Mouse (Mus musculus): ENCODE measurements around the gene Shank2. TPM values are rescaled to one million over a fixed set of nuclear protein-coding genes. Genes with fewer than 3 reads are reported as not detected.

Shank2 gene
- polyA plus RNA-seq, 1 experiment from 2014 or later = 0.40 TPM

DNA sequence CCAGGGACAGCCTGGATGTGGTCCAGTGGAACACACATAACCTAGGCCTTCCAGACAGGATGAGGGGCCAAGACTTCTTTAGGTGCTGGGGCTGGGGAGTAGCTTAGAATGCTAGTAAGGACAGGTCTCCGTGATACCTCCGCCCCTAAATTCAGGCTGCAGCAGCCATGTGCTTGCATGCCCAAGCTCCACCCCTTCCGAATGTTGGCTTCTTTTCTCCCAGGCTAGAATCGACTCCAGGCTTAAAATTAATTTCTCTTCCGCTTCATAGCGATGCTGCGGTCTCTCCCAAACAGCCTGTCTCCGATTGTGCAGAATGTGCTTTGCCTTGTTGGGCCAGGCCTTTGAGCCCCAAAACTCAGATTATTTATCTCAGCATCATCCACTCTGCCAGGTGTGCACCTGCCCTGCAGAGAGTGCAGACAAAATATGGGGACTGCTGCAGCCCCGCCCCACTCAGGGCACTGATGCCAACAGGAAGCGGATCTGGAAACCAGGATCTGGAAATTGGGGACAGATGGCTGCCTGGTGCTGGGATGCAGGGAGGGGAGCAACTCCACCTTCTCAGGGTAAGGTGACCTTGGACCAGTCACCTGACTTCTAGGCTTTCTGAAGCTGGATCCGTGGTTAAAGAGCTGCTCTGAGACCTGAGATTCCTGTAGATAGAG, 312.8 kb downstream of the Shank2 start:
- no peaks in the 10 kb centered on the region for H3K36me3 ChIP-seq (ENCODE audit: control insufficient read depth, insufficient read depth, low read length)
- H3K9ac ChIP-seq (ENCODE audit: low read depth, low read length) = no peak overlapping the region
- no peak for ATAC-seq (replicated peaks; ENCODE audit: insufficient number of reproducible peaks, low FRiP score, low TSS enrichment)
- no peak overlapping the region for H3K4me3 ChIP-seq (ENCODE audit: low read depth, low read length)
- WGBS (ENCODE audit: insufficient replicate concordance) = 82% methylated on average over 11 of the region's 11 CpGs
- no peaks in the 10 kb centered on the region for H3K4me1 ChIP-seq (ENCODE audit: control insufficient read depth, insufficient read depth, low read length)
- no peak overlapping the region for H3K27ac ChIP-seq (ENCODE audit: low read depth, low read length)
- H3K4me2 ChIP-seq = no peak overlapping the region
- H3K9me3 ChIP-seq (replicated peaks; ENCODE audit: control insufficient read depth, low read length) = no peaks in the 10 kb centered on the region
- no peaks in the 10 kb centered on the region for H3K27me3 ChIP-seq (ENCODE audit: control insufficient read depth, insufficient read depth, low read length)

DNA sequence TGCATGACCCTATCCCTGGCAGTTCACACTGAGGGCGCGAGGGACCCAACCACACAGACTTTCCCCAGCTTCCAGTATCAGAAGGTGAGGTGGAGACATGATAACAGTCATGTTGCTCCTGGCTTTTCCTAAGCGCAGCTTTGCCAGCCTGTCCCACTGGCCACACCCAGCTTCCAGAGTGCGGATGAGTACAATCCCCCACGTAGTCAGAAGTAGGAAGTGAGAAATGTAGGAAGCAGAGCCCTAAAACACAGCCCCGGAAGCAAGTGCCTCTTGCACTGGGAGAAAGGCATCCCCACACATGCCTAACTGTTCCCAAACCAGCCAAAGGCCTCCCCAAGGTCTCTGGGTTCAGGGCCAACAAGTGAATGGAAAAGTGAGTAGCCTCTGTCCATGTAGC, 314.5 kb downstream of the Shank2 start:
- Histone ChIP-seq H3K4me3 (ENCODE audit: low read depth, low read length) (no peak overlapping the region), H3K4me2 (no peak overlapping the region), H3K36me3 (ENCODE audit: control insufficient read depth, insufficient read depth, low read length) (no peaks in the 10 kb centered on the region), H3K9ac (ENCODE audit: low read depth, low read length) (no peak overlapping the region), H3K9me3 (replicated peaks; ENCODE audit: control insufficient read depth, low read length) (no peaks in the 10 kb centered on the region), H3K27me3 (ENCODE audit: control insufficient read depth, insufficient read depth, low read length) (no peaks in the 10 kb centered on the region), H3K27ac (ENCODE audit: low read depth, low read length) (no peak overlapping the region), H3K4me1 (ENCODE audit: control insufficient read depth, insufficient read depth, low read length) (no peaks in the 10 kb centered on the region)
- ATAC-seq (replicated peaks; ENCODE audit: insufficient number of reproducible peaks, low FRiP score, low TSS enrichment) = no peak
- WGBS (ENCODE audit: insufficient replicate concordance) = 83% methylated on average over 6 of the region's 6 CpGs

DNA sequence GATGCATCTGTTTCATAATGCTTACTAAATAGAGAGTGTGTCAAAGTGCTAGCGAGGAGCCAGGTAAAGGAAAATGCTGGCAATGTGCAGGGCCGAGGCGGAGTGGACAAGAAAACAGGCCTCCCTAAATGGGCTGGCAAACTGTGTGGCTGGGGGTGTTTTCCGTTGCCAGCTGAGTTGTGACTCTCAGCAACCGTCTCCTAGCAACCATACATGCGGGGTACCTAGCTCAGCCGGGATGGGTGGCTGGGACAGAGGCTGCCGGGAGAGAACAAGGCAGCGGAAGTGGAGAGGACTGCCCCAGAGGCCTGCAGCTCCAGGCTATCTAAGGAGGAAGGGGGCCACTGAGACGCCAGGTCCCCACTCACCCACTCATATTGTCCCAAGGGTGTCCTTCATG, 315.1 kb downstream of the Shank2 start:
- Histone ChIP-seq H3K4me3 (ENCODE audit: low read depth, low read length) (no peak overlapping the region), H3K9ac (ENCODE audit: low read depth, low read length) (no peak overlapping the region), H3K36me3 (ENCODE audit: control insufficient read depth, insufficient read depth, low read length) (no peaks in the 10 kb centered on the region), H3K4me1 (ENCODE audit: control insufficient read depth, insufficient read depth, low read length) (no peaks in the 10 kb centered on the region), H3K27ac (ENCODE audit: low read depth, low read length) (no peak overlapping the region), H3K9me3 (replicated peaks; ENCODE audit: control insufficient read depth, low read length) (no peaks in the 10 kb centered on the region), H3K4me2 (no peak overlapping the region), H3K27me3 (ENCODE audit: control insufficient read depth, insufficient read depth, low read length) (no peaks in the 10 kb centered on the region)
- 36% methylated on average over 10 of the region's 10 CpGs for WGBS (ENCODE audit: insufficient replicate concordance)
- ATAC-seq (replicated peaks; ENCODE audit: insufficient number of reproducible peaks, low FRiP score, low TSS enrichment) = no peak

DNA sequence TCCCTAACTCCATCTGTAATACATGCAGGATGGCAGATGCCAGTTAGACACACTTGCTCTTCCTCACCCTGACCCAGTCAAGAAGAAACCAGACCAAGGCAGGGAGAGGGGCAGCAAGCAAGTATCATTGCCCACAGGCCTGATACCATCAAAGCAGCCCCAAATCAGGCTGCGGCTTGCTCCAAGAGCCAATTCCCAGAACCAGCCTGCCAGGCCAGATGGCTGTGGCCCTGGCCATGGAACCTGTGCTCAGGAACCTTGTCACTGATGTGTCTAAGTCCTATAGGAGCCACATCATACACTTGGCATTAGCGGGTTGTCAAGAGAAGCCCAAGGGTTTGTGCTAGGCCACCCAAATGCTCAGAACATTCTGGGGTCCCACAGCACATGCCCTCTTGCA, 322.3 kb downstream of the Shank2 start:
- Histone ChIP-seq H3K4me1 (ENCODE audit: control insufficient read depth, insufficient read depth, low read length) (no peaks in the 10 kb centered on the region), H3K9me3 (replicated peaks; ENCODE audit: control insufficient read depth, low read length) (no peaks in the 10 kb centered on the region), H3K4me2 (no peak overlapping the region), H3K36me3 (ENCODE audit: control insufficient read depth, insufficient read depth, low read length) (no peaks in the 10 kb centered on the region), H3K27me3 (ENCODE audit: control insufficient read depth, insufficient read depth, low read length) (no peaks in the 10 kb centered on the region; the same call in 1 of the 2 replicates), H3K9ac (ENCODE audit: low read depth, low read length) (no peak overlapping the region), H3K27ac (ENCODE audit: low read depth, low read length) (no peak overlapping the region), H3K4me3 (ENCODE audit: low read depth, low read length) (no peak overlapping the region)
- 84% methylated on average over 2 of the region's 2 CpGs for WGBS (ENCODE audit: insufficient replicate concordance)
- no peak for ATAC-seq (replicated peaks; ENCODE audit: insufficient number of reproducible peaks, low FRiP score, low TSS enrichment)

DNA sequence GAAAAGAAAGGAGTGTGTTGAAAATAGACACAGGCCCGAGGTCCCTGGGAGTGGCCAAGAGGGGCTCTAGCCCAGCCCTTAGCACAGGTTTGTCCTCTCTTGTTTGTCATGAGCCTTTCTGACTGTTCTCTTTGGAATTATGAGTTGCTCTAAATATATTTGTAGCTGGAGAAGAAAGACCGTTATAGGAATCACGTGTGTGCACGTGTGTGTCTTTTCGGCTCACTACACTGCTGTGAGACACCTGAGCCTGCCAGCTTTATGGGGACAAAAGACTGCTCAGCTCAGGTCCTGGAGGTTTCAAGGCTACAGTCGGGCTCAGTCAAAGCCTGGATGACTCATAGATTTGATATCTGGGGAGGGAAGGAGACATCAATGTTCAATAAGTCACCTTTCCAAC, 323.1 kb downstream of the Shank2 start:
- no peak for ATAC-seq (replicated peaks; ENCODE audit: insufficient number of reproducible peaks, low FRiP score, low TSS enrichment)
- WGBS (ENCODE audit: insufficient replicate concordance) = 79% methylated on average over 6 of the region's 6 CpGs

DNA sequence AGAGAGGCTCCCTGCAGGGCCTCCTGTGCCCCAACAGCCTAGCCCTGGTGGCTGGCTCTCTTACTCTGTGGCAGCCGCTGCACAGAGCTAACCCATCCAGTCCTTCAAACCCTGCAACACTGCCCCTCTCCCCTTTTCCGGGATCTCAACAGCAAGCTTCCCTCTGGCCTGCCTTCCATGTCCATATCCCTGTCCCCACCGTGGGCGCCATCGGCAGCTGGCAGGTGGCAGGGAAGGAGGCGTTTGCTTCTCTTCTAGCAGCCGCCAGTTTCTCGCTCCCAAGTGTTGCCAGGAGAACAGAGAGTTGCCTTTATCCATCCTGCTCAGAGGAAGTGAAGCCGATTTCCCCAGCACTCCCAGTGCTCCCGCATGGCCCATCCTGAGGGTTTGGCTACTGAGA, 323.9 kb downstream of the Shank2 start:
- 89% methylated on average over 10 of the region's 10 CpGs for WGBS (ENCODE audit: insufficient replicate concordance)
- Histone ChIP-seq H3K27ac (ENCODE audit: low read depth, low read length) (no peak overlapping the region), H3K4me3 (ENCODE audit: low read depth, low read length) (no peak overlapping the region), H3K4me2 (no peak overlapping the region), H3K9me3 (replicated peaks; ENCODE audit: control insufficient read depth, low read length) (no peaks in the 10 kb centered on the region), H3K4me1 (ENCODE audit: control insufficient read depth, insufficient read depth, low read length) (no peaks in the 10 kb centered on the region), H3K27me3 (ENCODE audit: control insufficient read depth, insufficient read depth, low read length) (no peaks in the 10 kb centered on the region; the same call in 1 of the 2 replicates), H3K9ac (ENCODE audit: low read depth, low read length) (no peak overlapping the region), H3K36me3 (ENCODE audit: control insufficient read depth, insufficient read depth, low read length) (no peaks in the 10 kb centered on the region)
- no peak for ATAC-seq (replicated peaks; ENCODE audit: insufficient number of reproducible peaks, low FRiP score, low TSS enrichment)

More for the DNA sequence above, 323.1 kb downstream of the Shank2 start:
- H3K27ac ChIP-seq (ENCODE audit: low read depth, low read length) = no peak overlapping the region
- H3K27me3 ChIP-seq (ENCODE audit: control insufficient read depth, insufficient read depth, low read length) = no peaks in the 10 kb centered on the region; the same call in 1 of the 2 replicates
- H3K9ac ChIP-seq (ENCODE audit: low read depth, low read length) = no peak overlapping the region
- H3K4me3 ChIP-seq (ENCODE audit: low read depth, low read length) = no peak overlapping the region
- no peaks in the 10 kb centered on the region for H3K36me3 ChIP-seq (ENCODE audit: control insufficient read depth, insufficient read depth, low read length)
- H3K4me2 ChIP-seq = no peak overlapping the region
- no peaks in the 10 kb centered on the region for H3K9me3 ChIP-seq (replicated peaks; ENCODE audit: control insufficient read depth, low read length)
- H3K4me1 ChIP-seq (ENCODE audit: control insufficient read depth, insufficient read depth, low read length) = no peaks in the 10 kb centered on the region

DNA sequence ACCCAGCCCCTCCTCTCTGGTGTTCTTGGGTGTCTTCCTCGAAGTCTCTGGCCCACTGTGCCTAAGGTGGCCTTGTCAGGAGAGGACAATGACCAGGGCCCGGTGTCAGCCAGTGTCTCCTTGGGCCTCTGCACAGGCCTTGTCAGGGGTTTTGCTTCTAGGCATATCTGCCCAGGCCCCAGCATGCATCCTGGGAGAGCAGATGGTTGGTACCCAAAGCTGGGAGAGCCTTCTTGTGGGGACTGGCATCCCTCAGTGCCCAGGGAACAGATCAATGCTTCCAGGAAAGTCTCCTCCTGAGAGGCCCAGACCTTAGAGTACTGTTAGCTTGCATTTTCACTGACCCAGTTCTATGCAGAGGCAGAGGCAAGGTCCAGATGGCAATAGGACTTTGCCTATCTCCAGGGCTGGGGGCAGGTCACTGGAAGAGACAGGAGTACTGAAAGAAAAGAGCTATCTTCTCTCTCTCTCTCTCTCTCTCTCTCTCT, 327.7 kb downstream of the Shank2 start:
- Histone ChIP-seq H3K27ac (ENCODE audit: low read depth, low read length) (no peak overlapping the region), H3K4me1 (ENCODE audit: control insufficient read depth, insufficient read depth, low read length) (no peaks in the 10 kb centered on the region), H3K9ac (ENCODE audit: low read depth, low read length) (no peak overlapping the region), H3K4me2 (no peak overlapping the region), H3K4me3 (ENCODE audit: low read depth, low read length) (no peak overlapping the region), H3K36me3 (ENCODE audit: control insufficient read depth, insufficient read depth, low read length) (no peaks in the 10 kb centered on the region), H3K9me3 (replicated peaks; ENCODE audit: control insufficient read depth, low read length) (no peaks in the 10 kb centered on the region), H3K27me3 (ENCODE audit: control insufficient read depth, insufficient read depth, low read length) (no peaks in the 10 kb centered on the region; the same call in 1 of the 2 replicates)
- ATAC-seq (replicated peaks; ENCODE audit: insufficient number of reproducible peaks, low FRiP score, low TSS enrichment) = no peak
- WGBS (ENCODE audit: insufficient replicate concordance) = 72% methylated on average over 2 of the region's 2 CpGs

DNA sequence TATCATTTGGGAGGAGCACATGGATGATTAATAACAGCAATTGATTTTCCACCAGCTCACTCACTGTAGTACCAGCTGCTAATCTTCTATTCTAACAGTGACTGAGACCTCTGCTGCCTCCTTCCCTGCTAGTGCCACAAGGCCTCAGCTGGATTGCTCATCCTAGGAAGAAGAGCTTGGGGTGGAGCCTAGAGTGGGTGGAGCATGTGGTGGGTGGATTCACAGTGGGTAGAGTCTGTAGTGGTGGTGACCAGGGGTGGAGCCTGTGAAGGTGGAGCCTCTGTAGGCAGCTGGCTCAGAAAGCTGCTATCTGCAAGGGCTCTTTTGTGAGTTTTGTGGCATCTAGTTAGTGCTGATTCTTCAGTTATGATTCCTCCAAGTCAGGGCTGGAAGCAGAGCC, 334.9 kb downstream of the Shank2 start:
- Histone ChIP-seq H3K9me3 (replicated peaks; ENCODE audit: control insufficient read depth, low read length) (no peaks in the 10 kb centered on the region), H3K4me2 (no peak overlapping the region), H3K27me3 (ENCODE audit: control insufficient read depth, insufficient read depth, low read length) (no peaks in the 10 kb centered on the region), H3K27ac (ENCODE audit: low read depth, low read length) (no peak overlapping the region), H3K4me1 (ENCODE audit: control insufficient read depth, insufficient read depth, low read length) (no peaks in the 10 kb centered on the region), H3K4me3 (ENCODE audit: low read depth, low read length) (no peak overlapping the region), H3K9ac (ENCODE audit: low read depth, low read length) (no peak overlapping the region), H3K36me3 (ENCODE audit: control insufficient read depth, insufficient read depth, low read length) (no peaks in the 10 kb centered on the region)
- ATAC-seq (replicated peaks; ENCODE audit: insufficient number of reproducible peaks, low FRiP score, low TSS enrichment) = no peak

DNA sequence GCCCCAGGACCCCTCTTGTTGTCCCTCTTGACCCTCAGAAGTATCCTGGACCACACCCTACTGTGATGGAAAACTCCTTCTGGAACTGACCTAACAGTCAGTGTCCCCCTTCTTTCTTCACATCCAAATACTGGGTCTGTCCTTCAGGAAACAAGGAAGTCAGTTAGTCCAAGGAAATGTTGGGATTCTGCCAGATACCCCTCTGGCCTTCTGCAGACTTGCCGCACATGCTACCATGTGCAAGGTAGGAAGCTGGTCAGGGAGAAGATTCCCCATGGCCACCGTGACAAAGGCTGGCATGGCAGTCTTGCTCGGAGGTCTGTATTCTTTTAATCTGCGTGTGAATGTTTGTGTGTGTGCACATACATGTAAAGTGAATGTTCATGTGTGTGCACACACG, 337.0 kb downstream of the Shank2 start:
- WGBS (ENCODE audit: insufficient replicate concordance) = 82% methylated on average over 5 of the region's 5 CpGs
- no peaks in the 10 kb centered on the region for H3K9me3 ChIP-seq (replicated peaks; ENCODE audit: control insufficient read depth, low read length)
- H3K27ac ChIP-seq (ENCODE audit: low read depth, low read length) = no peak overlapping the region
- H3K4me1 ChIP-seq (ENCODE audit: control insufficient read depth, insufficient read depth, low read length) = no peaks in the 10 kb centered on the region
- no peak overlapping the region for H3K9ac ChIP-seq (ENCODE audit: low read depth, low read length)
- H3K27me3 ChIP-seq (ENCODE audit: control insufficient read depth, insufficient read depth, low read length) = no peaks in the 10 kb centered on the region
- no peaks in the 10 kb centered on the region for H3K36me3 ChIP-seq (ENCODE audit: control insufficient read depth, insufficient read depth, low read length)
- H3K4me2 ChIP-seq = no peak overlapping the region
- H3K4me3 ChIP-seq (ENCODE audit: low read depth, low read length) = no peak overlapping the region
- ATAC-seq (replicated peaks; ENCODE audit: insufficient number of reproducible peaks, low FRiP score, low TSS enrichment) = no peak

All from heart, embryonic 11.5 days (tissue).